Mouse (Mus musculus): ENCODE results near the gene Pola2. TPM values are rescaled to one million over a fixed set of nuclear protein-coding genes. Genes with fewer than 3 reads are reported as not detected.

The Pola2 gene
- total RNA-seq, 2 experiments from 2014 or later, result 12.3 to 14.2 TPM

DNA sequence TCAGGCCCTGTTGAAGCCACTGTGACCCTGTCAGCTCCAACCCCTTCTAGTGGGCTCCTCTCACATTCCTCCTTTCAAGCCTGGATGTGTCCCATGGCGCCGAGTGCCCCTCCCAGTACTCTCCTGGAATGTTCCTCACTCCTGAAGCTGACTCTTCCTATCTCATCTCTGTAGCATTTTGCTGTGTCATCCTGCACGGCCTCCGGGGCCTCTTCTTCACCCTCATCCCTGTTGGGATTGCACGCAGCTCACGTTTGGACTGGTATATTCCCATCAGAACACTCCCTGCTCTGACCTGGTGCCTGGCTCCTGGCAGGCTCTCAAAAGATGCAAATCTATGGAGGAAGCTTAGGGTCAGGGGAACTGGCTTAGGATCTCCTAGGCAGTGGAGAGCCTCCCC is 2.8 kb upstream of the Pola2 start:
- no peak for DNase-seq
- intact Hi-C loops (cut with DNase I), result no loop called here

DNA sequence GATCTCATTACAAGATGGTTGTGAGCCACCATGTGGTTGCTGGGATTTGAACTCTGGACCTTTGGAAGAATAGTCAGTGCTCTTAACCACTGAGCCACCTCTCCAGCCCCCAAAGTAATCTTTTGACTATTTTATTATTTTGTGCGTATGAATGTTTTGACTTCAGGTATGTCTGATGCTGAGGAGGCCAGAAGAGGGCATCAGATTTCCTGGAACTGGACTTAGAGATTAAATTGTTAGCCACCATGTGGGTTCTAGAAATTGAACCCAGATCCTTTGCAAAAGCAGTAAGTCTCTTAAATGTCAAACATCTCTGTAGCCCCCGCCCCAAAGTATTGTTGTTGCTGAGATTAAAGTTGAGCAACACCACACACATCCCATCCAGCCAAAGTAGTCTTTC is 1.9 kb upstream of the Pola2 start:
- intact Hi-C loops (cut with DNase I), result loop anchor here (1.0 to 2.0 kb wide), 3 partner anchors 52 to 159 kb away; no protein-coding TSS in a partner anchor
- DNase-seq, result no peak

DNA sequence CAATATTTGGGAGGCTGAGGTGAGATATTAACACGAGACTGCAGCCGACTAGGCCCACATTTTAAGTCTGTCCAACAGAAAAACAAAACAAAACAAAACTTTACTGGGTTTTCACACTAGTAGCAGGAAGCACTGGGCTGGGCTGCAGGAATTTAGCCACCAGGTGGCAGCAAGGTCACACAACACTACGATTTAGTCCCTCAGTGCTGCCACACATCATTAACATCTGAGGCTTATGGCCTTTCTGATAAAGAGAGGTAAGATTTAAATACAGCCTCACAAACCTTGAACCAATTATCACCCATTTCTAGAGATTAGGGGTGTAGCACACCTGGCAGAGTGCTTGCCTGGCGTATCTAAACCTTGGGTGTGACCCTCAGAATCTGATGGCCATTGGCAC is 1.3 kb upstream of the Pola2 start:
- intact Hi-C loops (cut with DNase I), result loop anchor here (1.0 to 2.0 kb wide), 3 partner anchors 53 to 160 kb away; no protein-coding TSS in a partner anchor
- peak; percentile 75 to 82 for DNase-seq

DNA sequence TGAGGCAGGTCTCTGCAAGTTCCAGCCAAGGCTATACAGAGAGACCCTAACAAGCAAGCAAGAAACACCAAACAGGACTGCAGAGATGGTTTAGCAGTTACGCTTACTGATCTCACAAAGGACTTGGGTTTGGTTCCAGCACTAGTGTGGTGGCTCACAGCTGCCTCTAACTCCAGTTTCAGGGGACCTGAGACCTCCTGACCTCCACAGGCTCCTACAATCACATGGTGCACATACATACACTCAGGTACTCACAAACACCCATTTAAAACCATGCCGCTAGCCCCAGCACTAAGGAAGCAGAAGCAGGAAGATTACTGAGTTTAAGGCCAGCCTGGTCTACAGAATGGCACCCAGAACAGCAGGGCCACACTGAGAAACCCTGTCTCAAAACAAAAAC is 802 bp upstream of the Pola2 start:
- DNase-seq, result no peak

DNA sequence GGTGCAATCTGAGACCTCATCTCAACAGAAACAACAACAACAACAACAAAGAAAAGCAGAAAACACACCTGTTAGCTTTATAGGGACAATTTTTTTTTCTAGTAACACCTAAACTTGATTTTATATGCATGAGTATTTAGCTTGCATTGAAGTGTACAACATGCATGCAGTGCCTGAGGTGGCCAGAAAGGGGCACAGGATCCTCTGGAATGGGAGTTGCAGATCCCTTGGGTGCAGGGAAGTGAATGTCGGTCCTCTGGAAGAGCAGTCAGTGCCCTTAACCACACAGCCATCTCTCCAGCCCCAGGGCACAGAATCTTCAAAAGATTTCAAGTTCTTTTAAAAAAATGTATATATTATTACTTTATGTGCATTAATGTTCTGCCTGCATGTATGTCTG is 1.4 kb downstream of the Pola2 start:
- intact Hi-C loops (cut with DNase I), result loop anchor here (5.0 kb wide), 1 partner anchor 370 kb away; the partner anchor contains the start of gene Men1
- no peak for DNase-seq

More for the DNA sequence above, 802 bp upstream of the Pola2 start:
- intact Hi-C loops (cut with DNase I), result loop anchor here (1.0 to 5.0 kb wide), 4 partner anchors 53 to 367 kb away; partner anchors contain the start of gene Men1

DNA sequence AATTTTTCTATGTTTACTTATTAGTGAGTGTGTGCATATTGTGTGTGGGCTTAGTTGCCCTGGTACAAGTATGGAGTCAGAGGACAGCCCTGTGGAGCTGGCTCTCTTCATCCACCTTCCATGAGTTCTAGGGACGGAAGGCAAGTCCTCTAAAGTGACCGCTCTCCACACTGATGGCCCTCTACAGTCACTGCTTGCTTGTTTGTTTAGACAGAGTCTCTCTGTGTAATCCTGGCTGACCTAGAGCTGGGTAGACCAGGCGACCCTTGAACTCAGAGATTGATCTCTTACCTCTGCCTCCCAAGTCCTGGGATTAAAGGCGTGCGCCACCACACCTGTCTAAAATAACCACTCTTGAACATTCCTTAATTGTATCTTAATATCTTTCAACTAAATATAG is 6.6 kb downstream of the Pola2 start:
- no peak for DNase-seq
- intact Hi-C loops (cut with DNase I), result loop anchor here (5.0 kb wide), 1 partner anchor 170 kb away; no protein-coding TSS in a partner anchor

DNA sequence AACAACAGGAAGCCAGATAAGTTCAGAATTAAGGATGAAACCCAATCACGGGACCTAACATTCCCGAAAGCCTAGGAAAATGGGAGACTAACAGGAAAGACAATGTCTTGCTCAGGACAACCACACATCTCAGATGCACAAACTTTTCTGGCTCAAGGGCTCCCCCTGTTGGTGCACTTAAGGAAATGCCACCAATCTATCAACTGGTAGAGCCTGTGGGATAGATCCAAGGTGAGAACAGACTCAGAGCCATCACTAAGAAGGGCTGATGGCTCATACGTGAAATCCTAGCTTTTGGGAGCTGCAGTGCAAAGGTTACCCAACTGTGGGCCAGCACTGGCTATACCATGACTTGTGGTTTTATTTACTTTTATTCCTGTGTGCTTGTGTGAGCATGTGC is 7.3 kb downstream of the Pola2 start:
- peak; percentile 88 to 89 for DNase-seq
- intact Hi-C loops (cut with DNase I), result loop anchor here (1.0 to 5.0 kb wide), 2 partner anchors 32 to 169 kb away; partner anchors contain the start of gene Cdc42ep2

DNA sequence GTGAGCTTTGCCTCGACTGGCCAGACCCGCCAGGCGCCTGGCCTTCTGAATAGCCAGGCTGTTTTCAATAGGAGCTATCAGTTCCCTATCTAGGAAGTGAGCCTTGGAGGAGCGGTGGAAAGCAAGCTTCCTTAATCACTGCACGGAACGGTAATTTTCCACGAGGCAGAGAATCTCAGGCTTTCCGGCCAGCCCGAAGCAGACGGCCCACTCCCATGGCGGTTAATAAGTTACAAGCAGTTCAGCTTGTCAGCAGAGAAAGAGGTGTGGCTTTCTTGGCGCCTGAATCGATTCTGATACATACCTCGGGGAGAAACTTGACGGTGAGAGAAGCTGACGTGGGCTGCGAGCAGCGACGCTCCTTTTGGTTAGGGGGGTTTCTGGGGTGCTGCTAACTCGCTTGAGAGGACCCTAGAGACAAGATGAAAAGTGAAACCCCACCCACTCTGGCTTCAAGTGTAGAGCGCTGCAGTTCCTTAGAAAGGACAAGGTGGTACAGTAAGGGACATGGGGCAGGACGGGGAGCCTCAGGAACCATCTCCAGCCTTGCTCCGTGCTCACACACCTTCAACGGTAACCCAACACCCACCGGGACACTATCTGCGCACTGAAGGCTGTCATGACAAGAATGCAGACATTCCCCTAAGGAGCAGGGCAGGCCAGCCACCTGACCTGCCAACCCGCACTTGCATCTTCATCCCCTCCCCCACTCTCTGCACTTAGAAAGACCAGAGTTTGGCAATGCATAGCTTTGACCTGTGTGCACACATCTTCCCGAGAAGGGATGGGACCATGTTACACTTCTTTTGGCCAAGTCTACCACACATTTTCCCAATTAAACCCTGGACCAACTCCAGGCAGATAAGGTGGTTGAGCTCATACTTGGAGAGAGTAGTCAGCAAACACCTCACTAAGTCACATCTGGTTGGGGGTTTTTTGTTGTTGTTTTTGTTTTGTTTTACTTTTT is 8.0 kb downstream of the Pola2 start:
- intact Hi-C loops (cut with DNase I), result loop anchor here (1.0 to 5.0 kb wide), 2 partner anchors 32 to 169 kb away; partner anchors contain the start of gene Cdc42ep2
- DNase-seq, result peak; percentile 45 to 60

DNA sequence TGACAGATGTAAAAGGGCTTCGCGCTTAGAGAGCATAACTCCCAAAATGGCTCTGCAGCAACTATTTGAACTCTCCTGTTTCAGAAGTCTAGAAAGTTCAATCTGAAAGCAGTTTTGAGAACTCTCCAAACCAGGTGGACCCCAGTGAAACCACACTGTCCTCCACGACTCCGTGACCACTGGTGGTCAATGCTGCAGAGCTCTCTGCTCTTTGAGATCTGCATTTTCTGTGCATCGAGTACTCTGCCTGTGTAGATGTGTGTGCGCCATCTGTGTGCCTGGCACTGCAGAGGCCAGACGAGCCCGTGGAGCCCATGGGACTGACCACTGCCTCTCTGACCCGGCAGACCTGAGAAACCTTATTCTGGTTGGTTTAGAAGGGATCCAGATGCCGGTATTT is 9.1 kb downstream of the Pola2 start:
- no peak for DNase-seq
- intact Hi-C loops (cut with DNase I), result loop anchor here (5.0 kb wide), 1 partner anchor 168 kb away; no protein-coding TSS in a partner anchor

DNA sequence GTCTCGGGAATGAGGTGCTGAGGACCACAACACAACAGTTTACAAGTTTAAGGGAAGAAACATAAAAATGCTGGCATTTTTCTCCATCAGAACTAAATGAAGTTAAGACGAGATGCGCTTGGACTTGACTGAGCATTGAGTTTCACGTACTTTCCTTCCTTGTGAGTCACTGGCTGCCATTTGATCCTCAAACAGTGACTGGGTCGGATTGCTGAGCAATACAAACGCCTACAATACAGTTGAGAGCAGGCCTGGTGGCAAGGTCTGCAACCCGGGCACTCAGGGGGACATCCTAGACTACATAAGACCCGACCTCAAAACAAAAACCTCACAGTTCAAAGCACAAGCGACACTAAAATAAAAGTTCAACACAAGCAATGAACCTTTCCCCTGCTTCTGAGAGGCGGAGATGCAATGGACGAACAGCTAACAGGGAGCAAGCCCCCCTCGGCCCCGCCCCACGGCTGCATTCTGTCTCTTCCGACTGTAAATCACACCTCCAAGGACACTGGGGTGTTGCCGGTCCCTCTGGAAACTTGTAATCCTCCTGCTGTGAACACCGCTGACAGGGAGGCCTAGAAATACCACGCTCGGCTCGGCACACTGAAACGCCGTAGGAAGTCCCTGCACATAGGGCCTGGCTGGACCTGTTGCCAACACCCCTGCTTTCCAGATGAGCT is 9.8 kb downstream of the Pola2 start:
- no peak for DNase-seq
- intact Hi-C loops (cut with DNase I), result no loop called here

DNA sequence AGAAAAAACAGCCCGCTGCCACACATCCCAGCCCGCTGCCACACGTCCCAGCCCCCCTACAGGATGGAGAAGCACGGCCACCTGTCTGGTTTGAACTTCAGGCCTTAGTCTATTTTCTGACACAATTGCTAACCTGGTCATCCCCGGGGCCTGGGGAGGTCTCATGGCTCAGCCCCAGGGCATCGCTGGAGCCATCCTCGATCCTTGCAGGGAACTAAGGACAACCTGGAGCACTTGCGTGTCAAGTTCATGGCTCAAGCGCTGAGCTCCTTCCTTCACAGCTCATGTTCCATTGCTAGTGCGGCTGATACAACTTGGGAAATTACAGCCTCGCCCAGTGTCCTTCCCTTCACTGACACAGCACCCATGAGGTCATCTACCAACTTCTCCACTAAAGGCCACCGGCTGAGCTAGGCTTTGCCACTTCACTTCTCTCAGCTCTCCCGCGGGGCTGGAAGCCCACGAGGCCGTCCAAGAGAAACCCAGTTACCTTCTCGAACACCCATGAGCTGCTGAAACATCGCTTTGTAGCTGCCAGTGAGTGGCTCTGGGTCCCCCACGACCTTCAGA is 10.7 kb downstream of the Pola2 start:
- intact Hi-C loops (cut with DNase I), result no loop called here

DNA sequence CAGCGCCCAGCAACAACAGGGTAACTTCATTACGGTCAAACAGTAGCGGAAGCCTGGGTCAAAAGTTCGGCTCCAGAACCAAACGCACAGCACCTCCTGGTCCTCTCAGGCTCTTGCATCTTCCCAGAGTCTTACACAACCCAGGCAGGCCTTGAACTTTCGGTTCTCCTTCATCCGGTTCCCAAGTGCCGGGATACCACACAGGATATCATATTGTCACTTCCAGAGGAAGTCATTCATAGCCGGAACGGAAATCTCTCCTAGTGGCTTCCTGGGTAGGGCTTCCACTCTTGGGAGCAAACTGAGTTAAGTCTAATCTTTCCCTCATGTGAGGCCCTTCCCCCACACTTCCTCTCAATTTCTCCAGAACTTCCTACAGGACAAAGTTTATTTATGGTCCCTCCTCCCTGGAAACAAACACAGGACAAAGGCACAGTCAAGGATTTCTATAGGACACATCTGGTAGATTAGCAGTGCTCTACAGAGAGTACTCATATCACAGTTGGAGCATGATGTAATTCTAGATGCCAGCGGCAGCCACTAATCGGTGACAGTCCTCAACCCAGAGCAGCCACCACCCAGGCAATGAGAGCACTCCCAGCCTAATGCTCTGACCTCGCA is 11.8 kb downstream of the Pola2 start:
- peak; percentile 53 to 67 for DNase-seq
- intact Hi-C loops (cut with DNase I), result no loop called here

More for the DNA sequence above, 10.7 kb downstream of the Pola2 start:
- no peak for DNase-seq

DNA sequence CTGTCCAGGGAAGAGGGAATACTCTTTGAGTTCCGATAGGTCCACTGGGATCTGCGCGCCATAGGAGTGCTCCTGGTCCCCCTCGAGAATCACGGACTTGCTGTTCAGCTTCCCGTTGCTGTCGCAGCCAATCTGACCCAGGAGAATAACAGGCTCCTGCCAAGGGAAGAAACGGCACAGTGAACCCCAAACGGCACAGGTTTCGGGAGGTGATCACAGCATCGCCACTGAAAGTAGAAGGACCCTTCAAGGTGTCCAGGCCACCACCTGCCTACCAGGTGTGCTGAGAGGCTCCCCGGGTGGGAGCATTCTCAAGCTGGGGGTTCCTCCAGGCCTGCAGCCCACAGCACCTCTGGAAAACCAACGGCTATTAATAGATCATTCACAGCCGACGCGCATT is 12.4 kb downstream of the Pola2 start:
- no peak for DNase-seq
- intact Hi-C loops (cut with DNase I), result no loop called here

DNA sequence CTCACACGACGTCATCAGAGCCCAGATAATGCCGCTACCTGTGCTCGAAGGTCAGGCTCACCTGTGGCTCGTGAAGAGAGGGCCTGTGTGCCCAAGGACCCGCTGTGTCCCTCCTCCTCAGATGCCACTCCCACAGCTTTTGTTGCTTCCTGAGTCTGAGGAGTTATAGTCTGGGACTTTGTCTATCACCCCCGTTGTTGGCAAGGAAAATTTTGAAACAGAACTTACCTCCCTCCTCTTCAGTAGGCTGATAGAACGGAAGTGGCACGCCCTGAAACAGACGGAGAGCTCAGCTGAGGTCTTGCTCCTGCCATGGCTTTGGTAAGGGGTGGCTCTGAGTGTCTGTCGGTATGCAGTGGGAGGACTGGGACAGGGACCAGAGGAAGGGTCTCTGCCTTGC is 13.8 kb downstream of the Pola2 start:
- intact Hi-C loops (cut with DNase I), result no loop called here
- no peak for DNase-seq

DNA sequence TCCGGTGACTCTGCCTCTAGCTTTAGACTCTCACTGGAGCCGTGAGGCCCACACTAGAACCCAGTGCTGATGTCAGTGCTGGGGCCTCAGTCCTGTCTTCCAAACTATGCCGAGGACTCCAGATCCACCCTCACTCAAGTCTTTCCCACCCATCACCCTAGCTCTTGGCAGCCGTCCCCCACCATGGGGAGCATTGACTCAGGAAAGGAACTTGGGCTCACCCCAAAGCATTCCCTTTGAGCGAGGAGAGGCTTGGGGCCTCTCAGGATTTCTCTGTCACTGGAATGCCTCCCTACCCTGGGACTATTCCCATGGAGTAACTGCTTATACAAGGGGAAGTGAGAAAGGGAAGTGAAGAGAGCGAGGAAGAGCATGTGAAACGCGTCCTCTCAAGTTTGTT is 18.1 kb downstream of the Pola2 start:
- peak; percentile 61 to 71 for DNase-seq

DNA sequence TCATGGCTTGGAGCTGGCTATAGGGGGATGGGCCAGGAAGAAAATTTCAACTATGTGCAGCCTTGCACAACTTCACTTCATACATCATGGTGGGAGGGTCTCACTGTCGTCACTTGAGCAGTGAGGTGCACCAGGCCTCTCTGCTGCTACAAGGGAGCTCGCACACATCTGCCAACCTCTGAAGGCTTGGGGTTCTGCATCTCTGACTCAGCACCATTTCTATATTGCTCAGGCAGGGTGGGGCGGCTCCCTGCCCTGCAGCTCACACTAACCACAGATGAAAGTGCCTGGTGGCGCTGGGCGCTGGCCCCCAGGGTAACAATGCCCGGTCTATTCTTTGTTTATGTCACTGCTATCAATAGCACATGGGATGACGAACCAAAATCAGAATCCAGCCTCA is 19.0 kb downstream of the Pola2 start:
- peak in 1 of 2 experiments; percentile 53 for DNase-seq
- intact Hi-C loops (cut with DNase I), result no loop called here

More for the DNA sequence above, 18.1 kb downstream of the Pola2 start:
- intact Hi-C loops (cut with DNase I), result no loop called here

DNA sequence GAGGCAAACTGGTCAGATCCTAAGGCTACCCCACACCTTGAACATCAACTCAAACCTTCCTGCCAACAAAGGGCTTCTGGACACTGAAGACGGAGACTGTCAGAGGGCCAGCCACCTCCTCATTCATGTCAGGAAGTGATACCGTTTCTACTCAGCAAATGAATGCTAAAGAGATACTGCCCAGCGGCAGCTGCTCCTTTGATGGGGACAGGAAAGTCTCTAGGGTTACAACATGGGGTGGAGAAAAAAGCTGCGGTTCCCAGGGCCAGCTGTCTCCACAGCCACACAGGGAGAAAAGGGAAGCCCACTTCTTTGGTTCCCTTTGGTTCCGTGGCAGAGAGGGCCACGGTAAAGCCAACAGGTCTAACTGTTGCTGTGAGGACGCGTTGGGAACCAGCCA is 19.9 kb downstream of the Pola2 start:
- intact Hi-C loops (cut with DNase I), result no loop called here
- no peak for DNase-seq

DNA sequence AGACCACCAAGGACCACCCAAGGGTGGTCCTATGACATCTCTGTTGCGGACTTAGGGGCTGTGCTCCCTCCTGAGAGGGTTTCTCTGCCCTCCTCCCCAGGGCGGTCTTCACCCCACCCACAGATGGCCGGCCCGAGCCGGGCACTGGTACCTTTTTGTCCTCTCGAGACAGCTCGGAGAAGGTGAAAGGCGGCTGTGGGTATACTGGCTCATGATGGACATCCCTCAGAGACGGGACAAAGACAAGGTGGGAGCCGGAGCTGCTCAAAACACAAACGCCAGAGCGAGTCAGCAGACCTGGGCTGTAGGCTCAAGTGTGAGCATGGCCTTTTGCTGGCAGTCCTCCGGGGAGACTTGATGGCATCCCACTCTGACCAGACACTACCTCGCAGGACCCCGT is 20.6 kb downstream of the Pola2 start:
- intact Hi-C loops (cut with DNase I), result no loop called here
- DNase-seq, result no peak

DNA sequence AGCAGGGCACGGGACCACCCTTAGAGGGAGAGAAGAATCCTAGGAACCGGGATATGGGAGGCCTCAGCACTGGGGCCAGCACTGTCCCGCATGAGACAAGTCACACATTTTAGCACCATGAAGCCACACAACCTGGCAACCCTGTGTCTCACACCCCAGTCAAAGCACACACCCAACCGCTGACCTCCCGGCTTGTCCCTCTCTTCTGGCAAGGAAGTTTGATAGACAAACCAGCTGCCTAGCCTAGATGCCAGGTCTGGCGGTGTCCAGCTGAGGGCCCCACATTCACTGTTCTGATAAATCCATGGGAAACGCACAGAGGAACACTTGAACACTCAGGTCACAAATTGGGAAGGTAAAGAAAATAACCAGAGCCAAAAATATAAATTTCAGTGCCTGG is 21.4 kb downstream of the Pola2 start:
- intact Hi-C loops (cut with DNase I), result no loop called here
- DNase-seq, result no peak

DNA sequence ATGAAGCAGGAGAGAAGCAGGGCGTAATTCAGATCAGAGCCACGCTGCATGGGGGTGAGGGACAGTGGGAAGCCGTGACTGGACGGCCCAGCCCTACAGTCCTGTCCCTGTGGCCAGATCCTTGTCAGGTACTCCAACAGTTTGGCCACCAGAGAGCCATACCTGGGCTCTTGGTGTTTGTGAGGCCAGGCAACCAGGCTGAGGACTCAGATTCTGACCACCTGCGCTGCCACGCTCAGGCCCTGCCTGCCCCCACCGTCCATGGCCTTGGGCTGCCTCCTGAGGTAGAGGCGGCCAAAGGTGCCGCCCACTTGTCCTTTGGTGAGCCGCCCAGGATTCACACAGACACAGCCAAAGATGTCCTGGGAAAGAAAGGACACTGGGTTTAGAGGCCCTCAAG is 23.3 kb downstream of the Pola2 start:
- intact Hi-C loops (cut with DNase I), result no loop called here

More for the DNA sequence above, 23.3 kb downstream of the Pola2 start:
- DNase-seq, result no peak
